Mouse (Mus musculus) layer of hippocampus, adult 9-11 months (tissue): ENCODE results near the gene Nsd1.
"Not testable (repeated sequence)": the region's sequence is repeated elsewhere in the genome, so short reads cannot be mapped to it uniquely, and the experiment has no call there.

Experiments used
- DNase-seq: peaks from one replicate; pipeline ENCODE4 v3.0.0; 2022

Gene Nsd1

DNA sequence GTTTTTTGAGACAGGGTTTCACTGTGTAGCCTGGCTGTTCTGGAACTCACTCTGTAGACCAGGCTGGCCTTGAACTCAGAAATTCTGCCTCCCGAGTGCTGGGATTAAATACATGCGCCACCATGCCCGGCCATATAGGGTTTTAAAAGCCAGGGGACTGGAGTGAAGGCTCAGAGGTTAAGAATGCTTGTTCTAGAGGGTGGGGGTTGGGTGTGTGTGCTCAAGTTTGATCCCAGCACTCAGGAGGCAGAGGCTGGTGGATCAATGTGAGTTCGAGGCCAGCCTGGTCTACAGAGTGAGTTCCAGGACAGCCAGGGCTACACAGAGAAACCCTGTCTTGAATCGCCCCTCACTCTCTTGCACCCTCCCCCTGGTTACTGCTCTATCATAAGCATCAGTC lies 18.0 kb upstream of the Nsd1 start:
- no peak for DNase-seq

DNA sequence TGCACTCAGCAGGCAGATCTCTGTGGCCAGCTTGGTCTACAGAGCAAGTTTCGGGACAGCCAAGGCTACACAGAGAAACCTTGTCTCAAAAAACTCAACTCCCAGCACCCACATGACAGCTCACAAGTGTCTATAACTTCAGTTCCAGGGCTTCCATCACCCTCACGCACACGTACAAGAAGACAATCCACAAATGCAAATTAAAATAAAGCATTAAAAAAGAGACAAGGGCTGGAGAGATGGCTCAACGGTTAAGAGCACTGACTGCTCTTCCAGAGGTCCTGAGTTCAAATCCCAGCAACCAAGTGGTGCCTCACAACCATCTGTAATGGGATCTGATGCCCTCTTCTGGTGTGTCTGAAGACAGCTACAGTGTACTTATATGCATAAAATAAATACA lies 6.8 kb upstream of the Nsd1 start:
- not testable (repeated sequence) for DNase-seq

DNA sequence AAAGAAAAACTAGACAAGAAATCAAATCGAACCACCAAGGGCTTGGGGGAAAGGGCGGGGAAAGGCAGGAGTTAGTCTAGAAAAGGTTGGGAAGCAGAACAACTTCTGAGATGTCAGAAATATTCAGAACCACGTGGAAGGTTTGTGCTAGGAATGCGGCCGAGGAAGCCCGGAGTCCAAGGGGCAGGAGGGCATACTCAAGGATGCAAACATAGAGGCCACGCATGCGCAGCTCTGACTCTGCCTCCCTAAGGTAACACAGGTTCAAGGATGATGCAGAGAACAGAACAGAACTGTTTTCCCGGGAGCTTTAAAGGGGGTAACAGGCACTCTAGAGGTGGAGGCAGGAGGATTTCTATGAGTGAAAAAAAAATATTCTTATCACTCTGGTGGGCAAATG lies 5.8 kb upstream of the Nsd1 start:
- no peak for DNase-seq

DNA sequence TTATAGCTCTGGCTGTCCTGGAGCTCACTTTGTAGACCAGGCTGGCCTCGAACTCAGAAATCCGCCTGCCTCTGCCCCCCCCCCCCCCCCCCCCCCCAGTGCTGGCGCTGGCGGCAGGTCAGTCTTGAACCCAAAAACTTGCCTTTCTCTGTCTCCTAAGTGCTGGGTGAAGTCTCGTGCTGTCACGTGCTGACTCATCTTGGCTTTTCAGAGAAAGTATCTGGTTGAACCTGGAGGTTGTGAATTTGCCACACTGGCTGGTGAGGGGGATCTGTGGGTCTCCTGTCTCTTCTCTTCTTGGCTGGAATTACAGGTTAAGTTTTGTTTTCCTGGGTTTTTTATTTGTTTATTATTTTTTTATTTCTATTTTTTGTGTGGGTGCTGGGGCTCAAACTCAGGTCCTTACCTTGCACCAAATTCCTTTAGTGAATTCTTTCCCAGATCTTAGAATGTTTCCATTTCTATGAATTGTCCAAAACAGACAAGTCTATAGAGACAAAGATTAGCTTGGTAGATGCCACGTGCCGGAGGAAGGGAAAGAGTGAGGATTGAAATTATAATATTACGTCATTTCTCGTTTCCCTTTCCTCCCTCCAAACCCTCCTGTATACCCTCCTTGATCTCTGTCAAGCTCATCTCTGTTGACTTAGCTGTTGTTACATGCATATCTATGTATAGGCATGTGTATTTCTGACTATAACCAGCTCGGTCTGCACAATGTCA lies 4.8 kb upstream of the Nsd1 start:
- DNase-seq: no peak

DNA sequence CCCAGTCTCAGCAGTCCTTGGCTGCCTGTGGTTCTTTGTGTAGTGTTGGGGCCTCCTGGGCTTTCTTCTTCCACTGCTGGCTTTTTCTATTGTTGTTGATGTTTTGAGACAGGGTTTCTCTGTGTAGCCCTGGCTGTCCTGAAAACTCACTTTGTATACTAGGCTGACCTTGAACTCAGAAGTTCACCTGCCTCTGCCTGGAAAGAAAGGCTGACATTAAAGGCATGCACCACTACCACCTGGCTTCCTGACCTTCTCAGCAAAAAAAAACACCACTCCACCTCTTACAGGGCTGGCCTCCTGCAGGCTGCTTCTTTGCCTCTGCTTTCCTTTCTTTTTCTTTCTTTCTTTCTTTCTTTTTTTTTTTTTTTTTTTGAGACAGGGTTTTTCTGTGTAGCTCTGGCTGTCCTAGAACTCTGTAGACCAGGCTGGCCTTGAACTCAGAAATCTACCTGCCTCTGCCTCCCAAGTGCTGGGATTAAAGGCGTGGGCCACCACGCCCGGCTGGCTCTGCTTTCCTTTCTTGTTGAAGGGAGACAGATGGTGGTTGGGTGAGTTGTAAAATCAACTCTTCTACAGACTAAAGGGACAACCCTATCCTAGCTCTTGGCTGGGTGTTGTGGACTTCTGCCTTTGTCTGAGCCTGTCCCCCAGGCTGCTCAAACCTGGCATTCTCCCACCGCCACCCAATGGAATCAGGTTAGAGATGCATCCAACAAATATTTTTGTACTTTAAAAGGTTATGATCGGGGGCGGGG lies 4.0 kb upstream of the Nsd1 start:
- DNase-seq: no peak

DNA sequence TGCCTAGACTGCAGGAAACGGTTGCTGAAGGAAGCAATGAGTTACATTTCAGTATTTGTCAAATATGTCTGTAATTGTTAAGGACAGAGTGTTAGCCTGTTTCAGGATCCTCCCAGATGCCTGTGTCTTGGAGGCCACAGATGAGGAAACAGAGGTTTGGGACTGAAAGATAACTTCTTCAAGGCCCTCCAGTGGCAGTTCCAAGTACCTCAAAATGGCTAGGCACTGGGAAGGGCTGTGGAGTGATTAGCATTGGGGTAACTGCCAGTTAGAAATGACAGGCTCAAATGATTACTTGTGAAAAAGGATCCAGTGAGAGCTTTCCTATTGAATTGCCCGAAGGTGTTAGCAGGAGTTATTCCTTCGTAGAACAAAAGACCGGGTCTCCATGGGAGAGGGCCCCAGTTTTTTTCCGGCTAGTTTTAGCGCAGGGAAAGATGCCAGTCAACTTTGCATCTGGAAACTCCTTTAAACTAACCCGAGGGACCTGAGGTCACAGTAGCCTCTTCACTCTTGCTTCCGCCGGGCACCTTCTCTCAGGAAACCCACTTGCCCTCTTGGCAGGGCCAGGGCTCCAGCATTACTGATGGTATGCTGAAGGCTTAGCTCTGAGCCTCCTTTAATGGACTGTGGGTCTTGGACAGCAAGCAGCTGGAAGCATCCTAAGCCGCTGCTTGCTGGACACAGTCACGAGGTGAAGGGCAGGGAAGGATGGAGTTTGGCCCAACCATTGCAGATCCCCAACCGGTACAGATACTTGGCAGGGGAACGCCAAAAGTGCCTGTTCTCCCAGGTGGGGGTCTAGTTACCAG lies 539 bp upstream of the Nsd1 start:
- DNase-seq: no peak

DNA sequence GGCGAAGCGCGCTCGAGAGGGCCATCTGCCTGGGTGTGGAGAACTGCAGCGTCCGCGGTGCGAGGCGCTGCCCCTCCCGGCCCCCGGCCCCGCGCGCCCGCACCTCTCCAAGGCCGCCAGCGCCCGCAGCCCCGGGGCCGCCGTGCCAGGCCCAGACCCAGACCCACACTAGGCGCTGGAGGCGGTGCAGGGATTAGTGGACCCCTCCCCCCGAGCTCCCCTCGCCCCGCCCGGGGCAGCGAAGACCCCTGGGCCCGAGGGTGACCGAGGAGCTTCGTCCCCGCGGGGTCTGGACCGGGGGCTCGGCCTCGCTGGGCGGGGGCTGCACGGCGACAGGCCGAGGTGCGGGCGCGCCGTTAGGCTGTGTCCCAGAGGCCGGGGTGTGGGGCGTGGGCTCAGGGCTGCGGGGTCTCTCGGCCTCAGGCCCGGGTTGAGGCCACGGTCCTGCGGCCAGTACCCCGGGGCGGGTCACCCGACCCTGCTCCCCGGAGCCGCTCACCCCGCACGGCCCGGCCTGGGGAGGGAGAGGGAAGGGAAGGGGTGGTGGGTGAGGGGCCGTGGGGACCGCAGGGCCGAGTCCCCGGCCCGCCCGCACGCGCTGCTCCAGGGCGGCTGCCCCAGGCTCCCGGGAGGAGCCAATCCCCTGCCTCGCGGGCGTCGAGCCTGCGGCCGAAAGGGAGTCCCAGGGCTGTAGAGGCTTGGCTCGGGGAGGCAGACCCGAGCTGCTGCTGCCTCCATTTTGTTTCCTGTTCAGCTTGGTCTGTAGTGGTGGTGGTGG lies 800 bp downstream of the Nsd1 start:
- DNase-seq: peak; percentile 28

DNA sequence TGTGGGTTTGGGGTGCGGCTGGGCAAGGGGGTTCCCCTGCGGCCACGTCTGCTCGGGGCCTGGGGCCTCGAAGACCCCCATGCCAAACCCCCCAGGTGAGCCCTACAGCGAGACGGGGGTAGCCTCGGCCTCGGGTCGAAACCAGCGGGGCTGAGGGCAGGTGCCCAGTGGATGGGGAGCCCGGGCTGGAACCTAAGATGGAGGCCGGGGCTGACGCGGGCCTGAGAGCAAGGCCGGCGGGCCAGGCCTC lies 1.3 kb downstream of the Nsd1 start:
- DNase-seq: peak; percentile 65

DNA sequence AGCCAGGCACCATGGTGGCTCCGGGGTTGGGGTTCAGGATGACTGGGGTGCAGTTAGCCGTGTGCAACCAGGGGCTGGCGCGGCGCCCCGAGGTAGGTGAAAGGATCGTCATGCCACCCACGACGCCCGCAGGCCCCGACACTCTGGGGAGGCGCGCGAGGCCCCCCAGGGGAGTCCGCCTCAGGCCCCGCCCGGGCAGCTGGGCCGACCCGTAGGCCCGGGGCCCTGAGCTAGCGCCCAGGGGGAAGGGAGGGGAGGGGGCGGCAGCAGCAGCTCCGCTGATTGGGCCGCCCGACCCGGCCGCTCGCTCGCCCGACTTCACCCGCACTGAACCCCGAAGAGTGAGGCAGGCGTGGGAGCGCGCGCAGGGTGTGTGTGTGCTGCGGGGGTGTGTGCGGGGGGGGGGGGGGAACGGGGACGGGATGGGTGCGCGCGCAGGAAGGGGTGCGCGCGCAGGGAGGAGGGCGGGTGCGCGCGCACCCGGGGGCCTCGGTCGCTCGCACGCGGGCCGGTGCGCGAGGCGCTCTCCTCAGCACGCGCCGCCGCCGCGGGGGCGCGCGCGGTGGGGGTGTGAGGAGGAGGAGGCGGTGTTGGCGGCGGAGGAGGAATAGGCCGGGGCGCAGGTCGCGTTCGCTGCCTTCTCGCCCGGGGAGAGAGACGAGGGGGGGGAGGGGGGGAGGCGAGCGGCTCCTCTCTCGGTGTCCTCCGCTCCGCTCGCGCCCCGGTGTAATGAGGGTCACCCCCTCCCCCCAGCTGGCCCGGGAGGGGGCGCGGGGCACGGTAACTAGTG lies 1.8 kb downstream of the Nsd1 start:
- peak; percentile 89 for DNase-seq

DNA sequence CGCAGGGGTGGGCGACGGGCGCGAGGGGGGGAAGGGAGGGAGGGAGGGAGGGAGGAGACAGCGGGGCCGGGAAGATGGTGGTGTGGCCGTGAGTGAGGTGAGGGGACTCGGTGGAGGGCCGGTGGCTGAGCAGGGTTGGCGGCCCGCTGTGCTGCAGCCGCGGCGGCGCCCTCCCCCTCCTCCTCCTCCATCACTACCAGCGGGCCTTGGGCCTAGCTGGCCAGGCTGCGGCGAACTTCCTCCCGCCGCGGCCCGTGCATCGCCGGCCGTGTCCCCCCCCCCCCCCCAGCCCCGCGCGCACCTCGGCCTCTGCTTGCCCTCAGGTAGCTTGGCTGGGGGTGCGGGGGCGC lies 2.4 kb downstream of the Nsd1 start:
- DNase-seq: peak; percentile 64

DNA sequence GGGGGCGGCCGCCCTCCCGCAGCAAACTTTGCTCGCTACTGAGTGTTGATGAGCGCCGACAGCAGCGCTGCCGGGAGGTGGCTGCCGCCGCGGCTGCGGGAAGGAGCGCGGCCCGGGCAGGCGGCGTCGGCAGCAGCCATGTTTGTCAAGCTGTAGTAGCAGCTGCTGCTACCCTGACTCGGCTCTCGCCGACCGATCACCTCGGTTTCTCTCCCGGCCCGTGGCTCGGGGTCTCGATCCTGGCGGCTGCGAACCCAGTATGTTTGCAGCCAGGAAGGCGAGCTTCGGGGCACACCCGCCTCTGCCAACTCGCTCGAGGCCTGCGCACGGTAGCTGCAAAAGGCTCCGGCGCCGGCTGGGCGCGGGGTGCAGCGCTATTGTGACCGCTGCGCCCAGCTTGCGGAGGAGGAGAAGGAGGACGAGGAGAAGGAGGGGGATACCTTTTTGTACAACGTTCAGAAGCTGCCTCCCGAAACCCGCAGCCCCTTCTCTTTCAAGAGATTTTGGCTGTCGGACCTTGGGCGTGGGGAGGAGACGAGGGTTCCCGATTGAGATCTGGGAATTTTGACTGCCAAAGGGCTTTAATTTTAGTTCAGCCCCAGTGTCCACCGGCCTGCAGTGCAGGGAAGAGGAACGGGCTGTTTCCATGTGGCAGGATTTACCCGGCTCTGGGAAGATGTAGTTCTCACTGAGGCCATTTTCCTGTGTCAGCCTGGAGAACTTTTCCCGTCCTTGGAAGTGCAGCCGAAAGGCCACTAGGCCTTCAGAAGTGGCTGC lies 3.0 kb downstream of the Nsd1 start:
- DNase-seq: peak; percentile 43

DNA sequence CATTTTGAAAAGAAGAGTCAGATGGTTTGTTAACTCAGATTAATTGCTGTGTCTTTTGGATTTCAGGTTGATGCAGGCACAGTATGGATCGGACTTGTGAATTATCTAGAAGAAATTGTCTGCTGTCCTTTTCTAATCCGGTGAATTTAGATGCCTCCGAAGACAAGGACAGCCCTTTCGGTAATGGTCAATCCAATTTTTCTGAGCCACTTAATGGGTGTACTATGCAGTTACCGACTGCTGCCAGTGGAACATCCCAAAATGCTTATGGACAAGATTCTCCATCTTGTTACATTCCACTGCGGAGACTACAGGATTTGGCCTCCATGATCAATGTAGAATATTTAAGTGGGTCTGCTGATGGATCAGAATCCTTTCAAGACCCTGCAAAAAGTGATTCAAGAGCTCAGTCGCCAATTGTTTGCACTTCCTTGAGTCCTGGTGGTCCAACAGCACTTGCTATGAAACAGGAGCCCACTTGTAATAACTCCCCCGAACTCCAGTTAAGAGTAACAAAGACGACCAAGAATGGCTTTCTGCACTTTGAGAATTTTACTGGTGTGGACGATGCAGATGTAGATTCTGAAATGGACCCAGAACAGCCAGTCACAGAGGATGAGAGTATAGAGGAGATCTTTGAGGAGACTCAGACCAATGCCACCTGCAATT lies 3.7 kb downstream of the Nsd1 start:
- DNase-seq: no peak

DNA sequence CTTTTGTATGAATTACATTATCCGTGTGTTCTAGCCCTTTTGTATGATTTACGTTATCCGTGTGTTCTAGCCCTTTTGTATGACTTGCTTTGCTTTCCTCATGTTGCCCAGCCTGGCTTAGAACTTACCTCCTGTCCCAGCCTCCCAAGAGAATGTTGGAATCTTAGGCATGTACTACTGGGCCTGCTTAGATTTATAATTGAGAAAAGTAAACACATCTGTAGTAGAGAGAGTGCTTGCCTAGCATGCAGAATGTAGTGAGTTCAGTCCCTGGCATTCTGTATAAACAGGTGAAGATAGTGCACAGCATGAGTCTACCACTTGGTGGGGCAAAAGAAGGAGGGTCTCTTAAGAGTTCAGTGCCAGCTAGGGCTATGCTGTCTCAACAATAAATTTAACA lies 14.8 kb downstream of the Nsd1 start:
- DNase-seq: no peak

DNA sequence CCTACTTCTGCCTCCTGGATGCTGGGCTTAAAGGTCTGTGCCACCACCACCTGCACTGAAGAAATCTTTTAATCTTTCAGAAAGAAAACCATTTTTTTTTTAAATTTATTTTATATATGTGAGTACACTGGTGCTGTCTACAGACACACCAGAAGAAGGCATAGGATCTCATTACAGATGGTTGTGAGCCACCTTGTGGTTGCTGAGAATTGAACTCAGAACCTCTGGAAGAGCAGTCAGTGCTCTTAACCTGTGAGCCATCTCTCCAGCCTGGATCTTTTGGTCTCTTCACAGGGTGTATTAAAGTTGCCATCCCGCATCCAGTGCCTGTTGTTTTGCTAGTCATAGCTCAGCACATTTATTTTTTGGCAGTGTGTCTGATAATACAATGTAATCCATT lies 21.1 kb downstream of the Nsd1 start:
- no peak for DNase-seq

DNA sequence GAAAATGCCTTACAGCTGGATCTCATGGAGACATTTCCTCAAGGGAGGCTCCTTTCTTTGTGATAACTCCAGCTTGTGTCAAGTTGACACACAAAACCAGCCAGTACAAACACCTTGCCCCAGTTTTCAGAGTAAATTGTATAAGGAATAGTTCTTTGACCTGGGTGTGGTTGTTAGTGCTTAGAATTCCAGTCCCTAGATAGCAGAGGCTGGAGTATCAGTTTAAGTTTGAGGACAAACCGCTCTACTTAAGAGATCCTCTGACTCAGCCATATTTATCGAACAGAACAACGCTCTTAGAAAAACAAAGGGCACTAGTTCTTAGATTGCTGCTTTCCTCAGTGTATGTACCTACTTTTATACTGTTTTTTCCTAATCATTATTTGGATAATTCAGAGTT lies 33.6 kb downstream of the Nsd1 start:
- no peak for DNase-seq

DNA sequence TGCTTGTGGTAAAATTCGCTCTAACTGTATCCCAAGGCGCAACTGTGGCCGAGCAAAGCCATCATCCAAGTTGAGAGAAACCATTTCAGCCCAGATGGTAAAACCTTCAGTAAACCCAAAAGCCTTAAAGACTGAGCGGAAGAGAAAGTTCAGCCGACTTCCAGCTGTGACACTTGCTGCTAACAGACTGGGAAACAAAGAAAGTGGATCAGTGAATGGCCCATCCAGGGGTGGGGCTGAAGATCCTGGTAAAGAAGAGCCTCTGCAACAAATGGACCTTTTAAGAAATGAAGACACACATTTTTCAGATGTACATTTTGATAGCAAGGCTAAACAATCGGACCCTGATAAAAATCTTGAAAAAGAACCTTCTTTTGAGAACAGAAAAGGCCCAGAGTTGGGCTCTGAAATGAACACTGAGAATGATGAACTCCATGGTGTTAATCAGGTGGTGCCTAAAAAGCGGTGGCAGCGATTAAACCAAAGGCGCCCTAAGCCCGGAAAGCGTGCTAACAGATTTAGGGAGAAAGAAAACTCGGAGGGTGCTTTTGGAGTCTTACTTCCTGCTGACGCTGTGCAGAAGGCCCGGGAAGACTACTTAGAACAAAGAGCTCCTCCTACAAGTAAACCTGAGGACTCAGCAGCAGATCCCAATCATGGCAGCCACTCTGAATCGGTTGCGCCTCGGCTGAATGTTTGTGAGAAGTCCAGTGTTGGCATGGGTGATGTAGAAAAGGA lies 37.9 kb downstream of the Nsd1 start:
- no peak for DNase-seq

DNA sequence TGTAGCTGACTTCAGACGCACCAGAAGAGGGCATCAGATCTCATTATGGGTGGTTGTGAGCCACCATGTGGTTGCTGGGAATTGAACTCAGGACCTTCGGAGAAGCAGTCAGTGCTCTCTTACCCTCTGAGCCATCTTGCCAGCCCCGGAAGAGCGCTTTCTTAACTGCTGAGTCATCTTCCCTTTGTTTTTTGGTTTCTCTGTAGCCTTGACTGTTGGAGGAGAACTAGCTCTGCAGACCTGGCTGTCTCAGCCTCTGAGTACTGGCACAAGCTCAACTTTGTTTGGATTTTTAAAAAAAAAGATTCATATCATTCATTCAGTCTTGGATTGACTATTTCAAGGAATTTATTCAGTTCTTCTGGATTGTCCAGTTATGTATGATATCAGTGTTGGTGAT lies 39.7 kb downstream of the Nsd1 start:
- DNase-seq: no peak

DNA sequence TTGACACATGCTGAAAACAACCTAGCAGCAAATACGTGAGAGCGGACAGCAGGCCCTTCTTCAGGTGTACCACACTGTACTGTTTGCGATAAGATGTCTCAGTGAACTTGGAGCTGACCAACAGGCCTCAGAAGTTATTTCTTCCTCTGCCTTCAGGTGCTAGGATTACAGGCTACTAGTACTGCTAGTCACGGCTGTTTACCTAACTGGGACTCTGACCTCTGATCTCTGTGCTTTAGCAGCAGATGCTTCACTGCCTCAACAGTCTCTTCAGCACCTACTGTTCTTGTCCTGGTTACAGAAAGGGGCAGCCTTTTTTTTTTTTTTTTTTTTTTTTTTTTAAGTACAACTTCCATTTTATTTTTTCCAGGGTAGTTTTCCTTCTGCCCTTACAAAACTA lies 43.2 kb downstream of the Nsd1 start:
- no peak for DNase-seq

DNA sequence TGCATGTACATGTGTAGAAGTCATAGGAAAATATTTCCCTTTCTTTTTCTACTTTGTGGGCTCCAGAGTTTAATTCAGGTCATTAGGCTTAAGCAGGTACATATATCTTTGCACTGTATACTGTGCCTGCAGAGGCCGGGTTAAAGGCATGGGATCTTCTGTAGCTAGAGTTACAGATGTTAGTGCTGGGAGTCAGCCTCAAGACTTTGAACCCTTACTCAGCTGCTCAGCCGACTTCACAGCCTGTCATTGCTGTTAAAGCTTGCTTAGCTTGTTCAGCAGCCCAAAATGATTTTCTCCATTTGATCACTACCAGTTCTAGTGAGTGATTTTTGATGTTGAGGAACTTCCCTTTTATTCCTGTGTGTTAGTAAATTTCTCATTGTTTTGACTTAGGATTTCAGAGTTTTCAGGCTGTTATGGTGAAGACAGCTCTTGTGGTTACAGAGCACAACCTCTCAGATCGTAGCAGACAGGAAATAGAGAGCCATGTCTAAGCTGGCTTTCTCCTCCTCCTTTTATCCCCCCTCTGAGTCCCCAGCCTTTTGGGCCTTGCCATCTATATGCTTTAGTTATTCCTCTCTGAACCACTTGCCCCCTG lies 45.6 kb downstream of the Nsd1 start:
- DNase-seq: no peak

DNA sequence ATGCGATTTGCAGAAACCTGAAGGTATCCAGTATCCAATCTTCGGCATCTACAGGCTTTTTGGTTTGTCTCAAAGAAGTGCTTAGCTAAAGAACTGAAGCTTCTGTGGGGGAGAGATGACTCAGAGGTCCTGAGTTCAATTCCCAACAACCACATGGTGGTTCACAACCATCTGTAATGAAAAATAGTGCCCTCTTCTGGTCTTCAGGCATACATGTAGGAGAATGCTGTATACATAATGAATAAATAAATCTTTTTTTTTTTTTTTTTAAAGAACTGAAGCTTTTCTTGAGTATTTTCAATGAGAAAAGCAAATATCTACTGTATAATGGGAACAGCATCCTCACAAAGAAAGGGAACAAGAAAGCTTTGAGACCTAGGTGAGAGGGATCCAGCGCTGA lies 49.1 kb downstream of the Nsd1 start:
- no peak for DNase-seq
